Mouse (Mus musculus): ENCODE data around the gene Olfr643. TPM values are rescaled to one million over a fixed set of nuclear protein-coding genes. Genes with fewer than 3 reads are reported as not detected.

The Olfr643 gene
- polyA plus RNA-seq, 1 experiment from 2014 or later, result not detected

DNA sequence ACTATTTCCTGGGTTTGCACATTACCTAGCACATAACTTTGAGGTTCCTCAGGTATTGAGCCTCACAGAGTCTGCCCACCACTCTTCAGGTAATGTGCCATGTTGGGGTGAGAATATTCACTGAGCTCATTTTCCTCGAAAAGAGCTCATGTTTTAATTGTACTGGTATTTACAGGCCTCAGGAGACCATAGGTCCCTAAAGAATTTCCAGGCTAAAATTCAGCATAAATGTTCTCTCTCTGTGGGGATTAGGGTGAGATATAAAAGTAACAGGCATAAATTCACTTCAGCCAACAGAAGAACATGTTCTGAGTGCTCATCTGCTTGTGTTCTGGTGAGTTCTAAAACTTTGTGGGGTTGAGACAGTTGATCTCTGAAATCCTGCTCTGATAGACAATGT is 102.1 kb downstream of the Olfr643 start, which contains the start of gene Olfr641:
Gene Olfr641 (plus strand): TSS at position 301 of the 400 bp plus-strand sequence.
- H3K9ac ChIP-seq (replicated peaks; ENCODE audit: low read depth, low read length), result no peak within 1 kb of the TSS
- H3K27ac ChIP-seq (ENCODE audit: low read length), result no peak within 1 kb of the TSS
- WGBS, result 78% methylated on average over 1 of the region's 1 CpGs
- H3K9me3 ChIP-seq (ENCODE audit: control insufficient read depth, low read length), result peaks cover 2% of the 10 kb centered on the region; the same call in 1 of the 2 replicates
- H3K36me3 ChIP-seq (ENCODE audit: control insufficient read depth, insufficient read depth), result no peaks in the 10 kb centered on the region
- no peaks in the 10 kb centered on the region for H3K27me3 ChIP-seq (replicated peaks; ENCODE audit: control insufficient read depth, insufficient read depth, low read length)
- H3K4me2 ChIP-seq (ENCODE audit: low read length), result no peak within 1 kb of the TSS
- no peak for ATAC-seq
- H3K4me1 ChIP-seq (replicated peaks; ENCODE audit: control insufficient read depth, insufficient read depth, low read length), result no peaks in the 10 kb centered on the region
- no peak within 1 kb of the TSS for H3K4me3 ChIP-seq (replicated peaks; ENCODE audit: low read length)

DNA sequence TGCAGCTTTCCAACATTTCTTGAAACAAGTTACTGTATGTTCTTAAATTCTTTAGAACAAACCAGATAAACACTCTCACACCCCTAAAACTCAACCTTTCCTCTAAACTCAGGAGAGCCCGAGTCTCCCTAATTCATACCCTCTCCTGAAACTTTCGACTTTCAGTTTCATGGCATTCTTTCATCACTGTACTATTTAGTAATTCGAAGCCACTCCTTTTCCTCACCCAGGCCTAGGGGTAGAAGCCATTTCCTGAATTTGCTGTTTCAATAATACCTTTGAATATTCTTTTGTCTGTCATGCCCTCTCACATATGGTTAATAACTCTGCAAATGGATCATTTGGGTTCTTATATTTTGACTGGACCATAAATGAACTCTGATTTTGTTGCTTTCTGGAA is 110.2 kb downstream of the Olfr643 start:
- 84% methylated on average over 3 of the region's 3 CpGs for WGBS
- no peaks in the 10 kb centered on the region for H3K27me3 ChIP-seq (replicated peaks; ENCODE audit: control insufficient read depth, insufficient read depth, low read length)
- no peak overlapping the region for H3K4me2 ChIP-seq (ENCODE audit: low read length)
- H3K27ac ChIP-seq (ENCODE audit: low read length), result no peak overlapping the region
- ATAC-seq, result no peak
- H3K4me1 ChIP-seq (replicated peaks; ENCODE audit: control insufficient read depth, insufficient read depth, low read length), result no peaks in the 10 kb centered on the region
- H3K36me3 ChIP-seq (ENCODE audit: control insufficient read depth, insufficient read depth), result no peaks in the 10 kb centered on the region
- H3K4me3 ChIP-seq (replicated peaks; ENCODE audit: low read length), result no peak overlapping the region
- no peak overlapping the region for H3K9ac ChIP-seq (replicated peaks; ENCODE audit: low read depth, low read length)
- no peaks in the 10 kb centered on the region for H3K9me3 ChIP-seq (ENCODE audit: control insufficient read depth, low read length)

DNA sequence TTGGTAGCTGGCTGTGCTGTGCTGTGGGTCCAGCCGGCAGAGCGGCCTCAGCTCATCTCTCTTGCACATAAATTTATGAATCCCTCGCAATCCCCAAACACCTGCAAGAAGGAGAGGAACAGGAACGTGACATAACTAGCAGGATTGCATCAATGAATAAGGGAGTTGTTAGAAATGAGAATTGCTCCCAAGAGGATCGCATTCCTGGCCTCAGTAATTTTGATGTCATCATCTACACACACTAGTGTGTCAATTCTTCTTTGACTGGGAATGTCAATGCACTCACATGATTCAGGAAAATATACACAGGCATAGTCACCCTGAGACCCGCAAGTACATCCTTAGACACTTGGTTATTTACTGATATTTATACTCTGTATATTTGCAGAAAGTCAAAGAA is 111.7 kb downstream of the Olfr643 start, which contains the start of gene Olfr640:
Gene Olfr640 (minus strand): TSS at position 101 of the 400 bp plus-strand sequence.
- H3K36me3 ChIP-seq (ENCODE audit: control insufficient read depth, insufficient read depth), result no peaks in the 10 kb centered on the region
- no peaks in the 10 kb centered on the region for H3K9me3 ChIP-seq (ENCODE audit: control insufficient read depth, low read length)
- H3K4me2 ChIP-seq (ENCODE audit: low read length), result no peak within 1 kb of the TSS
- no peak within 1 kb of the TSS for H3K27ac ChIP-seq (ENCODE audit: low read length)
- H3K4me3 ChIP-seq (replicated peaks; ENCODE audit: low read length), result no peak within 1 kb of the TSS
- 85% methylated on average over 6 of the region's 6 CpGs for WGBS
- ATAC-seq, result no peak
- no peaks in the 10 kb centered on the region for H3K4me1 ChIP-seq (replicated peaks; ENCODE audit: control insufficient read depth, insufficient read depth, low read length)
- no peak within 1 kb of the TSS for H3K9ac ChIP-seq (replicated peaks; ENCODE audit: low read depth, low read length)
- H3K27me3 ChIP-seq (replicated peaks; ENCODE audit: control insufficient read depth, insufficient read depth, low read length), result no peaks in the 10 kb centered on the region

DNA sequence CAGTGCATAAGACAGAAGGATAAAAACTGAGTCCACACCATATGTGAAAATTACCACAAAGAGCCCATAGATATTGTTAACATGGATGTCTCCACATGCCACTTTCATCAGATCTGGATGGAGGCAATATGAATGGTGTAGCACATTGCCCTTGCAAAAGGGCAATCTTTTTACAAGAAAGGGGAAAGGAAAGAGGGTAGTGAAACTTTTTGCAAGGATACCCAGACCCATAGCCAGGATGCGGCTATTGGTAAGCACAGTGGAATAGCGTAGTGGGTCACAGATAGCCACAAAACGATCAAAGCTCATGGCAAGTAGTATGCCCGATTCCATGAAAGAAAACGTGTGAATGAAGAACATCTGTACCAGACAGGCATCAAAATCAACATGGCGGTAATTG is 115.6 kb downstream of the Olfr643 start:
- no peak for ATAC-seq
- WGBS, result 93% methylated on average over 6 of the region's 6 CpGs
- Histone ChIP-seq H3K36me3 (ENCODE audit: control insufficient read depth, insufficient read depth) (no peaks in the 10 kb centered on the region), H3K27me3 (replicated peaks; ENCODE audit: control insufficient read depth, insufficient read depth, low read length) (no peaks in the 10 kb centered on the region), H3K4me2 (ENCODE audit: low read length) (no peak overlapping the region), H3K27ac (ENCODE audit: low read length) (no peak overlapping the region), H3K9ac (replicated peaks; ENCODE audit: low read depth, low read length) (no peak overlapping the region), H3K9me3 (ENCODE audit: control insufficient read depth, low read length) (no peaks in the 10 kb centered on the region), H3K4me1 (replicated peaks; ENCODE audit: control insufficient read depth, insufficient read depth, low read length) (no peaks in the 10 kb centered on the region), H3K4me3 (replicated peaks; ENCODE audit: low read length) (no peak overlapping the region)

DNA sequence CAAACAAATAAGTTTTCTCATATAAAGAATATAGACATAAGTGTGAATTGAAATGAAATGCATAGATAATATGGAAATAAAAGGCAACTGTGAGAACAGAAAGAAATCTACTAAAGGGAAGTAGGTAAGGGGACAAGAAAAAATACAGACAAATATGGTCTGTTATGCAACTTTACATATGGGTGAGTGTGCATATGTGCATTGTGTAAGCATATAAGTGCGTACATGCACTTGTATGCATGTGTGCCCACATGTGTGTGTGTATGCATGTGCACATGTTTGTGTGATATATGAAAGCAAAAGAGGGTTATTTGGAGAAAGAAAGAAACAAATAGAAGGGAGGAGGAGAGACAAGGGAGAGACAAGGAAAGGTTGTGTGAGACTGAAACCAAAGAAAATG is 118.3 kb downstream of the Olfr643 start:
- Histone ChIP-seq H3K27ac (ENCODE audit: low read length) (no peak overlapping the region), H3K9ac (replicated peaks; ENCODE audit: low read depth, low read length) (no peak overlapping the region), H3K9me3 (ENCODE audit: control insufficient read depth, low read length) (no peaks in the 10 kb centered on the region), H3K27me3 (replicated peaks; ENCODE audit: control insufficient read depth, insufficient read depth, low read length) (no peaks in the 10 kb centered on the region), H3K36me3 (ENCODE audit: control insufficient read depth, insufficient read depth) (no peaks in the 10 kb centered on the region), H3K4me1 (replicated peaks; ENCODE audit: control insufficient read depth, insufficient read depth, low read length) (no peaks in the 10 kb centered on the region), H3K4me3 (replicated peaks; ENCODE audit: low read length) (no peak overlapping the region), H3K4me2 (ENCODE audit: low read length) (no peak overlapping the region)
- no peak for ATAC-seq
- 71% methylated on average over 1 of the region's 1 CpGs for WGBS

DNA sequence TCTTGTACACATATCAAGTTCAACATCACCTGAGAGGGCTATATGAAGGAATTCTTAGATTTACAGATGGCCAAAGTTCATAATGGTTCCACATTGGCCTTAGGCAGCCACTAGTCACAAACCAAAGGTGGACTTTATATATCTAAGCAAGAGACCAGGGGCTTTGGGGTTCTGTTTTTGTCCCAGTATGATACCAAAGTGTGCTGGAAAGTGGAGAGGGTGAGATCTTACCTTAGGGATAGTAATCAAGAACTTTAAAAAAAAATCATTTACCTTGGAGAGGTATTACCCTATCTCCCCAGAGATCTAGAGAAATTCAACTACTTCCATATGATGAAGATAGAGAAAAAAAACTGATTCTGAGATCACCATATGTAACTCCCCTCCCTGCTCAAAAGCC is 120.0 kb downstream of the Olfr643 start, which contains the start of gene Olfr639:
Gene Olfr639 (minus strand): TSS at position 101 of the 400 bp plus-strand sequence.
- Histone ChIP-seq H3K4me3 (replicated peaks; ENCODE audit: low read length) (no peak within 1 kb of the TSS), H3K27ac (ENCODE audit: low read length) (no peak within 1 kb of the TSS), H3K9ac (replicated peaks; ENCODE audit: low read depth, low read length) (no peak within 1 kb of the TSS), H3K36me3 (ENCODE audit: control insufficient read depth, insufficient read depth) (no peaks in the 10 kb centered on the region), H3K4me2 (ENCODE audit: low read length) (no peak within 1 kb of the TSS), H3K9me3 (ENCODE audit: control insufficient read depth, low read length) (no peaks in the 10 kb centered on the region), H3K27me3 (replicated peaks; ENCODE audit: control insufficient read depth, insufficient read depth, low read length) (no peaks in the 10 kb centered on the region), H3K4me1 (replicated peaks; ENCODE audit: control insufficient read depth, insufficient read depth, low read length) (no peaks in the 10 kb centered on the region)
- ATAC-seq, result no peak

DNA sequence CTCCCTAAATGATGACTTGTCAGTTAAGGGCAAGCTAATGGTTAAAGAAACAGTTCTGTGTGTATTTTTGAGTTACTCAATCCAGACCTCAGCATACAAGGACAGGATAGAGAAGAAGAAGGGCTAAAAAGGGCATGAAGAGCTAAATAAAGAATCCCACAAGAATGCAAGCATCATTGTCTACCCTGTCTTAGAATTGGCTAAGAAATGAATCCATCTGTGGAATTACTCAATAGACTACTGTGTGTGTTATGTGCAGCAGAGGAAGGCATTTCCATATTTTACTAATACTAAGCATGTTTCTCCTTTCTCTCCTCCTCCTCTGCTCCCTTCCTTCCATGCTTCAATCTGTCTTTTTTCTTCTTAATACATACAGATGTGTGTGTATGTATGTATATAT is 138.1 kb downstream of the Olfr643 start:
- ATAC-seq, result no peak
- Histone ChIP-seq H3K4me1 (replicated peaks; ENCODE audit: control insufficient read depth, insufficient read depth, low read length) (no peaks in the 10 kb centered on the region), H3K4me2 (ENCODE audit: low read length) (no peak overlapping the region), H3K9me3 (ENCODE audit: control insufficient read depth, low read length) (no peaks in the 10 kb centered on the region), H3K27ac (ENCODE audit: low read length) (no peak overlapping the region), H3K4me3 (replicated peaks; ENCODE audit: low read length) (no peak overlapping the region), H3K9ac (replicated peaks; ENCODE audit: low read depth, low read length) (no peak overlapping the region), H3K36me3 (ENCODE audit: control insufficient read depth, insufficient read depth) (no peaks in the 10 kb centered on the region), H3K27me3 (replicated peaks; ENCODE audit: control insufficient read depth, insufficient read depth, low read length) (no peaks in the 10 kb centered on the region)

DNA sequence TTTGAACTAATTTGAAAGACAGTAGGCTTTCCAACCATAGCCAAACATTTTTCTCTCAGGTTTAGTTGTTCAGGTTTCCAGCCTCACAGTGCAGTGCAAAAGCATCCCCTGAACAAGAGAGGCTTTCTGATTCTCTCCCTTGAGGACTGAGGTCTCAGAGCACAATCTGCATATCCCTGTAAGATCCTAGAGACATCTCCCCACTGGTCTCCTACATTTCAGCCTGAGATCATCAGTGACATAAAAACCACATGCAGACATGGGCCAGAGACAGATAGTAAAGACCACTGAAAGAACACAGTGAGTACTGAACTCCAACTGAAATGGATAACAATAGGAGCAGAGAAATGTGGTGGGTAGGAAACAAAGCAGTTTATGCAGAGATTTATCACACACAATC is 138.8 kb downstream of the Olfr643 start, which contains the start of gene Olfr638:
Gene Olfr638 (plus strand): TSS at position 301 of the 400 bp plus-strand sequence.
- H3K4me1 ChIP-seq (replicated peaks; ENCODE audit: control insufficient read depth, insufficient read depth, low read length), result no peaks in the 10 kb centered on the region
- H3K36me3 ChIP-seq (ENCODE audit: control insufficient read depth, insufficient read depth), result no peaks in the 10 kb centered on the region
- no peak for ATAC-seq
- no peaks in the 10 kb centered on the region for H3K9me3 ChIP-seq (ENCODE audit: control insufficient read depth, low read length)
- H3K27ac ChIP-seq (ENCODE audit: low read length), result no peak within 1 kb of the TSS
- H3K9ac ChIP-seq (replicated peaks; ENCODE audit: low read depth, low read length), result no peak within 1 kb of the TSS
- H3K4me2 ChIP-seq (ENCODE audit: low read length), result no peak within 1 kb of the TSS
- no peak within 1 kb of the TSS for H3K4me3 ChIP-seq (replicated peaks; ENCODE audit: low read length)
- no peaks in the 10 kb centered on the region for H3K27me3 ChIP-seq (replicated peaks; ENCODE audit: control insufficient read depth, insufficient read depth, low read length)

DNA sequence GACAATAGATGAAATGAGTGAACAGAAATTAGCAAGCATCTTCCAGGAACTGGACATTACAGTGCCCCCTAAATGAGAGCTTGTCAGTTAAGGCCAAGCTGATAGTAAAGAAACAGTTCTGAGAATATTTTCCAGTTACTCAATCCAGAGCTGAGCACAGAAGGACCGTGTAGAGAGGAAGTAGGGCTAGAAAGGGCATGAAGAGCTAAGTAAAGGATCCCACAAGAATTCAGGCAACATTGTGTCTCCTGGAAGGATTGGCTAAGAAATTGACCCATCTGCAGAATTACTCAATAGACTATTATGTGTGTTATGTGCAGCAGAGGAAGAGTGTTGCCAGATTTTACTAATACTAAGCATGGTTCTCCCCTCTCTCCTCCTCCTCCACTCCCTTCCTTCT is 165.4 kb downstream of the Olfr643 start:
- no peaks in the 10 kb centered on the region for H3K4me1 ChIP-seq (replicated peaks; ENCODE audit: control insufficient read depth, insufficient read depth, low read length)
- WGBS, result 71% methylated on average over 1 of the region's 1 CpGs
- no peak overlapping the region for H3K4me2 ChIP-seq (ENCODE audit: low read length)
- no peak for ATAC-seq
- no peak overlapping the region for H3K27ac ChIP-seq (ENCODE audit: low read length)
- H3K9me3 ChIP-seq (ENCODE audit: control insufficient read depth, low read length), result 0 out of 2 replicates have a peak, but pooled peaks cover 3% of the 10 kb centered on the region
- H3K36me3 ChIP-seq (ENCODE audit: control insufficient read depth, insufficient read depth), result no peaks in the 10 kb centered on the region
- H3K9ac ChIP-seq (replicated peaks; ENCODE audit: low read depth, low read length), result no peak overlapping the region
- no peak overlapping the region for H3K4me3 ChIP-seq (replicated peaks; ENCODE audit: low read length)
- no peaks in the 10 kb centered on the region for H3K27me3 ChIP-seq (replicated peaks; ENCODE audit: control insufficient read depth, insufficient read depth, low read length)

DNA sequence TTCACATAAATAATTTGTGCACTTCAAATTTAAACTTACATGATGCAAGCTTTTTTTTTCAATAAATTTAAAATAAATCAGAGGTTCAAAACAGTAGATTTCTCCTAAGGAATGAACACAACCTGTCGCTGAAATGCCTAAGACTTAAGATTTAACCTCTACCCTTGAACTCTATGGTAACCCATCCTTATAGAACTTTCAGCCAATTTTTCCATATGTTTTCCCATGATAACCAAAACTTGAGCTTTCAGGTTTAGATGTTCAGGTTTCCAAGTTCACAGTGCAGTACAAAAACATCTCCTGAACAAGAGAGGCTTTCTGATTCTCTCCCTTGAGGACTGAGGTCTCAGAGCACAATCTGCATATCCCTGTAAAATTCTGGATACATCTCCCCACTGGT is 166.4 kb downstream of the Olfr643 start, which contains the start of gene Olfr635:
Gene Olfr635 (plus strand): TSS at position 301 of the 400 bp plus-strand sequence.
- WGBS, result 79% methylated on average over 1 of the region's 1 CpGs
- no peak within 1 kb of the TSS for H3K4me3 ChIP-seq (replicated peaks; ENCODE audit: low read length)
- H3K27me3 ChIP-seq (replicated peaks; ENCODE audit: control insufficient read depth, insufficient read depth, low read length), result no peaks in the 10 kb centered on the region
- no peak within 1 kb of the TSS for H3K9ac ChIP-seq (replicated peaks; ENCODE audit: low read depth, low read length)
- H3K36me3 ChIP-seq (ENCODE audit: control insufficient read depth, insufficient read depth), result no peaks in the 10 kb centered on the region
- no peak within 1 kb of the TSS for H3K27ac ChIP-seq (ENCODE audit: low read length)
- no peaks in the 10 kb centered on the region for H3K9me3 ChIP-seq (ENCODE audit: control insufficient read depth, low read length)
- ATAC-seq, result no peak
- no peaks in the 10 kb centered on the region for H3K4me1 ChIP-seq (replicated peaks; ENCODE audit: control insufficient read depth, insufficient read depth, low read length)
- H3K4me2 ChIP-seq (ENCODE audit: low read length), result no peak within 1 kb of the TSS
